Mouse (Mus musculus) E14TG2a.4 (cell line): ENCODE measurements around the gene Ccdc137.

Experiments used
- CTCF ChIP-seq: conservative IDR thresholded peaks from 2 replicates; pipeline ENCODE4 v1.5.1; 2014; ENCODE audit warnings: low read length
- NANOG ChIP-seq: IDR thresholded peaks from 2 replicates; pipeline ENCODE4 v1.6.1; 2014; ENCODE audit warnings: borderline replicate concordance, low read length, mixed read lengths
- POU5F1 ChIP-seq: IDR thresholded peaks from 2 replicates; pipeline ENCODE4 v1.6.1; 2014; ENCODE audit warnings: low read length, borderline replicate concordance

DNA sequence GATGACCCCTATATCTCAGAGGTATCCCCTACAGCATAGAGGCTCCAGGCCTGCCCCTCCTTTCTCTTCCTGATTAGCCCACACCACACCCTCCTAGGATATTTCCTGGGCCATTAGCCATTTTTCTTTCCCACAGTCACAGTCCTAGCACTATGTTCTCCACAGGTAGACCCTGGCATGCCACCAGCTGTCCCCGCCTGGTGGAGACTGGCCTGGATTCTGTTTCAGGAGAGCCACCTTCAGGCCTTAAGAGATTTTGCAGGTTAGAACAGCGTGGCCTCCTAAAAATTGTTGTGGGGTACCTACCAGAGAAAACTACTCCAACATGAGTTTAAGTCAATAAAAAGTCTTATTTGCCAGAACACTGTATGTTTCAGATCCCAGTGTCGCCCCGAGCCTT, 49.0 kb downstream of the Ccdc137 start:
- peak; percentile 17; the same call in 1 of the 2 replicates for TF ChIP-seq CTCF
- no peak for TF ChIP-seq POU5F1
- TF ChIP-seq NANOG, result no peak
